Mouse (Mus musculus) forebrain, embryonic 16.5 days (tissue): Measurements from ENCODE around the gene Olfr1371. TPM values are rescaled to one million over a fixed set of nuclear protein-coding genes. Genes with fewer than 3 reads are reported as not detected.
"Not testable (repeated sequence)": the region's sequence is repeated elsewhere in the genome, so short reads cannot be mapped to it uniquely, and the experiment has no call there.

ENCODE experiments used
- ATAC-seq: fragments of 200-750 bp; cut with Nextera tagmentation; 2 replicates; pipeline ENCODE4 v1.8.0; 2017; ENCODE audit warnings: mild to moderate bottlenecking, moderate library complexity
- H3K27ac ChIP-seq: fragments of 300-500 bp; sonication (generic); 2 replicates; pipeline ENCODE4 v1.5.1; 2014; ENCODE audit warnings: low read length, control low read depth
- H3K27me3 ChIP-seq: fragments of 300-500 bp; sonication (generic); replicated peaks from 2 replicates; pipeline ENCODE4 v1.6.1; 2014; ENCODE audit warnings: low read length; ENCODE audit not compliant: control insufficient read depth, insufficient read depth
- H3K36me3 ChIP-seq: fragments of 300-500 bp; sonication (generic); 2 replicates; pipeline ENCODE4 v1.6.1; 2014; ENCODE audit not compliant: control insufficient read depth, insufficient read depth
- H3K4me1 ChIP-seq: fragments of 300-500 bp; sonication (generic); replicated peaks from 2 replicates; pipeline ENCODE4 v1.6.1; 2014; ENCODE audit warnings: low read length; ENCODE audit not compliant: control insufficient read depth, insufficient read depth
- H3K4me2 ChIP-seq: fragments of 300-500 bp; sonication (generic); 2 replicates; pipeline ENCODE4 v1.6.1; 2014; ENCODE audit warnings: mild to moderate bottlenecking, low read length, control low read depth
- H3K4me3 ChIP-seq: fragments of 300-500 bp; sonication (generic); replicated peaks from 2 replicates; pipeline ENCODE4 v1.5.1; 2014; ENCODE audit warnings: mild to moderate bottlenecking, low read length, control low read depth
- H3K9ac ChIP-seq: fragments of 300-500 bp; sonication (generic); replicated peaks from 2 replicates; pipeline ENCODE4 v1.6.1; 2014; ENCODE audit warnings: low read depth, low read length, control low read depth
- H3K9me3 ChIP-seq: fragments of 300-500 bp; sonication (generic); 2 replicates; pipeline ENCODE4 v1.6.1; 2016; ENCODE audit warnings: low read length; ENCODE audit not compliant: control insufficient read depth
- WGBS: fragments of 180-500 bp; shearing (Covaris S2); extraction: QIAGEN DNeasy Blood & Tissue Kit; methylation state at CpG from one replicate; pipeline ENCODE4 v1.1.7; 2014; 5-methylcytosine and 5-hydroxymethylcytosine counted together
- polyA plus RNA-seq: library from polyadenylated mRNA; unstranded; fragments of >200 nt; fragmentation: Nextera tagmentation; extraction: Ambion mirVana; gene quantifications from 2 replicates; pipeline ENCODE4 v1.2.1, GENCODE M21; 2015

Gene Olfr1371
- polyA plus RNA-seq, 1 experiment from 2014 or later = not detected

- not testable (repeated sequence) for H3K4me3 ChIP-seq, H3K4me1 ChIP-seq, H3K27me3 ChIP-seq, H3K4me2 ChIP-seq, H3K27ac ChIP-seq, H3K36me3 ChIP-seq, H3K9me3 ChIP-seq, ATAC-seq, H3K9ac ChIP-seq
- 80% methylated on average over 1 of the region's 3 CpGs for WGBS
Observed at GRCm38 (mm10) chr11:52179897-52180296, 33.9 kb downstream of the Olfr1371 start.

GRCm38 (mm10) chr11:52168461-52168860 is 45.3 kb downstream of the Olfr1371 start:
- WGBS = 18% methylated on average over 12 of the region's 12 CpGs
- ATAC-seq = no peak; the same call in 1 of the 2 replicates
- H3K9ac ChIP-seq = 0 out of 2 replicates have a peak overlapping the region, but pooled peaks have one; percentile 22
- H3K4me3 ChIP-seq = peak overlapping the region; percentile 35
- no peaks in the 10 kb centered on the region for H3K9me3 ChIP-seq
- H3K4me2 ChIP-seq = peak overlapping the region; percentile 56
- no peaks in the 10 kb centered on the region for H3K36me3 ChIP-seq
- H3K27ac ChIP-seq = no peak overlapping the region
- H3K27me3 ChIP-seq = peaks cover 22% of the 10 kb centered on the region
- 0 out of 2 replicates have a peak, but pooled peaks cover 9% of the 10 kb centered on the region for H3K4me1 ChIP-seq

- Histone ChIP-seq H3K27me3 (peaks cover 22% of the 10 kb centered on the region), H3K4me2 (peak overlapping the region; percentile 56), H3K4me3 (peak overlapping the region; percentile 35)
- H3K4me1 ChIP-seq, H3K9me3 ChIP-seq, H3K9ac ChIP-seq, H3K36me3 ChIP-seq, H3K27ac ChIP-seq: not testable (repeated sequence)
- 2% methylated on average over 20 of the region's 42 CpGs for WGBS
- ATAC-seq = peak; percentile 58; the same call in 1 of the 2 replicates
Observed at GRCm38 (mm10) chr11:52167901-52168302, 45.9 kb downstream of the Olfr1371 start.

GRCm38 (mm10) chr11:52167126-52167525 is 46.7 kb downstream of the Olfr1371 start:
- Histone ChIP-seq H3K4me1 (0 out of 2 replicates have a peak, but pooled peaks cover 9% of the 10 kb centered on the region), H3K4me2 (no peak overlapping the region), H3K27me3 (peaks cover 22% of the 10 kb centered on the region), H3K9ac (no peak overlapping the region), H3K27ac (no peak overlapping the region), H3K36me3 (no peaks in the 10 kb centered on the region), H3K9me3 (no peaks in the 10 kb centered on the region), H3K4me3 (no peak overlapping the region)
- ATAC-seq = no peak
- WGBS = under 1% methylated on average over 21 of the region's 21 CpGs

- Histone ChIP-seq H3K36me3 (no peaks in the 10 kb centered on the region), H3K9me3 (no peaks in the 10 kb centered on the region), H3K9ac (no peak overlapping the region), H3K4me3 (no peak overlapping the region), H3K27ac (no peak overlapping the region), H3K4me2 (no peak overlapping the region), H3K4me1 (0 out of 2 replicates have a peak, but pooled peaks cover 9% of the 10 kb centered on the region), H3K27me3 (peaks cover 16% of the 10 kb centered on the region)
- no peak for ATAC-seq
- 38% methylated on average over 10 of the region's 10 CpGs for WGBS
Observed at GRCm38 (mm10) chr11:52163926-52164325, 49.9 kb downstream of the Olfr1371 start.

Other genes with a start within 250 kb of the Olfr1371 start
- 119 TPM in 2 replicates for gene Cdkn2aipnl, start 246.3 kb downstream of the Olfr1371 start, polyA plus RNA-seq
- 279 and 306 TPM in 2 replicates for gene Ube2b, start 213.2 kb downstream of the Olfr1371 start, polyA plus RNA-seq
- 27.0 and 27.1 TPM in 2 replicates for gene Cdkl3, start 209.8 kb downstream of the Olfr1371 start, polyA plus RNA-seq
- gene Ppp2ca, start 115.3 kb downstream of the Olfr1371 start, polyA plus RNA-seq = 116 and 123 TPM in 2 replicates
- not detected in 2 replicates for gene Olfr1373, start 68.5 kb downstream of the Olfr1371 start, polyA plus RNA-seq
- 1,143 and 1,208 TPM in 2 replicates for gene Skp1a, start 18.0 kb upstream of the Olfr1371 start, polyA plus RNA-seq
- gene Tcf7, start 69.0 kb upstream of the Olfr1371 start, polyA plus RNA-seq = 2.7 and 4.8 TPM in 2 replicates
- gene Vdac1, start 146.9 kb upstream of the Olfr1371 start, polyA plus RNA-seq = 329 and 341 TPM in 2 replicates
- 116 and 124 TPM in 2 replicates for gene 9530068E07Rik, start 182.4 kb upstream of the Olfr1371 start, polyA plus RNA-seq